Mouse (Mus musculus): ENCODE measurements around the gene Exoc6b.

Exoc6b gene

GRCm38 (mm10) chr6:84582826-84583225 lies 486.5 kb downstream of the Exoc6b start:
- no peak for DNase-seq

DNA sequence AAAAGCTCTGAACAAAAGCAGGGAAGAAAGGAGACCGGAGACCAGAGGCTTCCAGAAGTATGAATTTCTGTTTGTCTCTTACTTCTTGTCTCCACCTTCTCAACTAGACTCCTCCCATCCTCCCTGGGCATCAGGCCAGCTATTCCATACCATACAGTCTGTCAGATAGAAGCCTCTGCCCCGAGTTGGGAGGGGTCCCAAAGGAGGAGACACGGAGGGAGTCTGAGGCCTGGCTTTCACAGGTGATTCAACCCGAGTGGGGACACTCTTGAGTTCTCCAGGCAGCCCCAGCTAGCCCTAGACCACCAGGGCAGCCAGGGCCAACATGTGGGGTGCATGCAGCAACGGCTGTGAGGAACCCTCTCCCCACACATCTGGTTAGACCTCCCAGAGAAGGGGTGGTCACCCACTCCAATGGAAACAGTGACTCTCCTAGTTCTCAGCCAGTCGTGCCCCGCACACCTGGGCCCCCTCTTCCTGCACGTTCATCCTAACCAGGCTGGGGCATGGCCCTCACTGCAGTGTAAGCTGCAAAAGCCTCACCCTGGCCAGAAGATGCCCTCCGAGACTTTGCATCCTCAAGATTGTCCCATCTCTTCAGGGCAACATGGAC lies 487.4 kb downstream of the Exoc6b start:
- DNase-seq: no peak

DNA sequence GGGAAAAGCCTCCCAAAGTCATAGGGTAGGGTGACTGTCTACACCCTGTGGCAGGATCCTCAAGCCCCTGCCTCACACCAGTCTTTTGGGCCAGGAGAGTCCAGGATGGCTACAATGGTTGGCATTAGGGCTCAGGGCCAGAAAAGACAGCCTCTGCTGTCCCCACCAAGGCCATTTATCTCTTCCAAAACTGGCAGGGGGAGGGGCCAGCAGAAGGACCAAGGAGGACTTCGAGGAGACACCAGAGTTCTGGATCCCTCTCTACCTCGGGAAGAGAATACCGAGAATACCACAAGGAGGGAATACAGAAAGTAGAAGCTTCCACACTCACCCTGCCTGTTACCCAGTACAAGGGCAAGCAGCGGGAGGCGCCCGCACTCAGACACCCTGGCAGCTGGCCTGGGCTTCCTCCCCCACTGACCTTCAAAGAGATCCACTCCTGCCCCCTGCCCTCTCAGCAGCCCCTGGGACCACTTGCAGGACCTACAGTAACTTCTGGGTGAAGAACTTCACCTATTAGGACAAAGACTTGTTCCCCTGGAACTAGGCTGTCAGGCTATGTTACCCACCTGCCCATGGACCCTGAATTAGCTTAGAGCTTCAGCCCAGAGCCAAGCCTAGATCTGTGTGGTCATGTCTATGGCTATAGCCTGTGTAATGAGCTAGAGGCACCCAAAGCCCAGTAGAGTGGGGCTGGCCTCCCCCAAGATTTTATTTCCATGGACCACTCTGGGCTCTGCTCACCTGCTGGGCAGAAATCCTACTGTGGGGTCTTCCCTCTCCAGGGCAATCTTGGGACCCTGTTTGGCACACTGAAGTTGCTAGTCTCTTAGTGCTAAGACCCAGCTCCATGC lies 488.1 kb downstream of the Exoc6b start:
- no peak for DNase-seq

- DNase-seq: no peak
Measured at GRCm38 (mm10) chr6:84579508-84579907, 489.8 kb downstream of the Exoc6b start.

GRCm38 (mm10) chr6:84578928-84579327 lies 490.4 kb downstream of the Exoc6b start:
- DNase-seq: no peak

- no peak for DNase-seq
Measured at GRCm38 (mm10) chr6:84577898-84578297, 491.4 kb downstream of the Exoc6b start.

GRCm38 (mm10) chr6:84573905-84574660 lies 495.2 kb downstream of the Exoc6b start:
- DNase-seq: no peak

- DNase-seq: no peak
Measured at GRCm38 (mm10) chr6:84570039-84570438, 499.3 kb downstream of the Exoc6b start.

DNA sequence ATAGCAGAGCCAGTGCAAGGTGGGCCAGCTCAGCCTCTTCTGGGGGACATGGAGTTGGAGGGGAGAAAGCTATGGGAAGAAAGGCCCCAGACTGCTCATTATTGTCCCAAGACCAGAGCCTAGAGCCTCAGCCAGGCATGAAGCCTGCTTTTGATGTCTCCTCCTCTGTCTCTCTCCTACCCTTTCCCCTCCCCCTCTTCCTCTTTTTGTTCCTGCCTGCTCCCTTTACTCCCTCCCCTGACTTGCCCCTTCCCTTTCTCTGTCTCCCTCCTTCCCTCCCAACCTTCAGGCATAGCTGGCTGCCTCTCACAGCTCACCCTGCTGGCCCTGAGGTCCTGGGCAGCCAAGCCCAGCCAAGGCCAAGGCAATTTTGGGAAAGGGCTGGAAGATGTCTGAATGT lies 499.7 kb downstream of the Exoc6b start:
- DNase-seq: no peak

DNA sequence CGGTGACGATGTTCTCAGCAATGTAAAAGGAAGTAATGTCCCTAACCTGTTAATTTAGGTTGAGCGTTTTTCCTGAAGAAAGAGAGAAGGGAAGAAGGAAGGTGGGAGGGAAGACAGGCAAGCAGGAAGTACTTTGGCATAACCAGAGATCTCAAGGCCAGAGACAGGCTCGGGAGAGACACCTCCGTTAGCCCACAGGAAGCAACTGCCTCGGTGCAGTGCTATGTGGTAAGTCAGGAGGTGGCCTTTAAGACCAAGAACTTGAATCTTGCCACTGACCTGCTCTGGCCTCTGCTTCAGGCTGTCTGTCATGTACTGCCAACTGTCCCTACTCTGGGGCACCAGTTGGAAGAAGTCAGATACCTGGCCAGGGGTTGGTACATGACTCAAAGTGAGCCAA lies 500.4 kb downstream of the Exoc6b start:
- no peak for DNase-seq
